Mouse (Mus musculus): ENCODE measurements at regions not wholly inside any gene's neighbourhood (a gene's known extent, or its start where the extent isn't known, plus 50 kb on each side); places are given as distances from the start of the nearest gene placed in this dataset.
A peak's percentile ranks its signal among the peaks of the same experiment; 100 is the strongest.

DNA sequence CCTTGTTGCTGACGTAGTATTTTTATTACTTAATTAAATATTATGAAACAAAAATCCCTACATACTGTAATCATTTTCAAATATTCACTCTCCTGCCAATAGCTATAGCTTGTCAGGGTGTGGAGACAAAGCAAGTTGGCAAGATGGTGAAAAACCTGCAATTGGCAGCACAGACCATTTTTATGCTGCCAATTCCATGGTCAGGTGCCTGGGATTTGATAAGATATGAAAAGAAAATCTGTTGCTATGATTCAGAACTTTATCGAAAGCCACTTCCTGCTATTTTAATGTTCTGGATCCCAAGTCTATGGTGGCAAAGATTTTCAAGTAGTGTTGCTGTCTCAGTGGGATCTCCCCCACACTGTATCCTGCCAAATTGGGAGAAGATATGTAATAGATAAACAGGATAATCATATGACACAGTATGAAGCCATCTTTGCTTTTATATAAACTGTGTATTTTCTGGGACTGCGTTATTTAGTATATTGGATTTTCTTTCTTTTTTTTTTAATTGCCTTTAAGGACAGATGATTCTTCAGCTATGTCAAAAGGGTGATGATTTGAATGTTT, 165.3 kb upstream of the Lrrc3b start:
- DNase-seq (ENCODE audit: low spot score) = no peak

DNA sequence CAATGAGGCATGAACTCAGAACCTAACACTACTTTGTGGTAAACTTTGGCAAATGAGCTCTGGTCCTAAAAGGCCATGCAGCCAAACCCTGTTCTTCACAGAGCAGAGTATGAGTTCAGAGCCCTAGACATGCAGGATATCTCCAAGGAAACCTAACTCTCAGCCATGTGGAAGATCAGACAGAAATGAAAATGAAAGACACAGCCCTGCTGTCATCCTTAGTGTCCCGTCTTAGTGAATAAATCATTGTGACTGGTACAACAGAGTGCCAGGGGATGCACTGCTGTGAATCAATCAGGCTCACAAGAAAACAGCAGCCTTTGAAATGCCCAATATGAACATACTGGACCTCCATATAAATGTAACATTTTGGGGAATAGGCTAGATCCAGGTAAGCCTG, 171.4 kb upstream of the Lrrc3b start:
- no peak for DNase-seq (ENCODE audit: low spot score)

DNA sequence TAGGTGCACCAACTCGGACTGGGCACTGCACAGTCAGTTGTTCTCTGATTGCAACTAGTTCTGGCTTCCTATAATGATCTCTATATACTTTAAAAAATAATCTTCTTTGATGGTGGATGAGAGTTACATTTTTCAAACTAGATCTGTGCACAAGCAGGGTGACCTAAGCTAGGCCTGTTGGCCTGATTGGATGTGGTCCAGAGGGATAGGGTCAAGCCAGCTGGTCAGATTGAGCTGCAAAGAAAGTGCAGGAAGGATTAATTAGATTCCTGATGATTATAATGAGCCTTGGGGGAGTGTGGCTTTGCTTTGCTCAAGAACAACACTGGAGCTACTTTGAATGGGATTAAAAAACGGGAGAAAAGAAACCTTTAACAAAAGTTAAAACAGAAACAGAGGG, 195.8 kb upstream of the Lrrc3b start:
- DNase-seq (ENCODE audit: low spot score) = no peak

DNA sequence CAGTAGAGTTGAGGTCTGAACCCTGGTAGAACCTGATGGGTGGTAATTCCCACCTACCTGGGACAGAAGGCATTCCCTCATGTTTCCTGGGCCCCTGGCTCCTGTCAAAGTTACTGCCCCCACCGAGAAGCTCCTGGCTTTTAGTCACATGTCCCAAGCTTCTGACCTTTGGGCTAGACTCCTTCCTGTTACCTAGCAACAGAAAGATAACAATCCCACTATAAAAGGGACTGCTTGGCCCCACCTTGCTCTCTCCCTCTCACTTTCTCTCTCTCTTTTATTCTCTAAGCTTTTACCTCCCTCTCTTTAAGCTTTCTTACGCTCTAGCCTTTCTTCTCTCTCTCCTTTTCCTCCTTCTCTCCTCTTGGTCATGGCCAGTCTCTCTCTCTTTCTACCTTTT, 198.9 kb upstream of the Lrrc3b start:
- no peak for DNase-seq (ENCODE audit: low spot score)

DNA sequence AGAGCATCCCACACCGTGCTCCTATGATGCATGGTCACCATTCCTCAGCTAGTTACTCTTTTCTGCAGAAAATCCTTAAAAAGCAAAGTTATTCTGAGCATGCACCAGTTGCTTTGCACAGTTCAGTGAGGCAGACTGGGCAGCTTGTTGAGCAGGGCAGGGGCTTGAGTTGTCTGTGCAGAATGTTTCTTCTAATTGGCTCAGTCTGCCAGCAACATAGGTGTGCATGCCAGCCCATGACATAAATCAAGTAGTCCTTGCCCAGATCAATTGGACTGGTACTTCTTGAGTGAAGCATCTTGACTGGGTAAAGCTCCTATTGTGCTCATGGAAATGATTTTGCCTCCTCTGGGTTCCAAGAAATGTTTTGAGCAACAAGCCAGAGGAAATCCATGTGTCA, 200.1 kb upstream of the Lrrc3b start:
- no peak for DNase-seq (ENCODE audit: low spot score)

DNA sequence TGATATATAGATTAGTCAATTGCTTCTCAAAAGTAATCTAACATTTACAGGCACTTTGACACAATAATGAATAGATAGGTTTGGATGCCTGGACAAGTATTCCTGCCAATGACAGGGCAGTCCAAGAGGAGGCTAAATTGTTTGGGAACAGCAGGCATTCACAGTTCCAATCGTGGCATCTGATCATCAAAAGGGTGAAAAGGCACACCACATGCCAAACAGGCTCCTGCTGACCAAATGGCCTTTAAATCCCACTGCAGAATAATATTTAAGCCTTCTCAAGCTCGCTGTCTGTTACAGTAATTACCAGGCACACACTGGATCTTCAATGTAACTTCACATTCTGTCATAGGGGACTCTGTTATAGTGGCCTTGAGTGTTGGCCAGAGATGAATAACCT, 222.1 kb upstream of the Lrrc3b start:
- DNase-seq (ENCODE audit: low spot score) = no peak

GRCm38 (mm10) chr14:15672292-15672691, 233.5 kb upstream of the Lrrc3b start:
- no peak for DNase-seq (ENCODE audit: low spot score)

DNA sequence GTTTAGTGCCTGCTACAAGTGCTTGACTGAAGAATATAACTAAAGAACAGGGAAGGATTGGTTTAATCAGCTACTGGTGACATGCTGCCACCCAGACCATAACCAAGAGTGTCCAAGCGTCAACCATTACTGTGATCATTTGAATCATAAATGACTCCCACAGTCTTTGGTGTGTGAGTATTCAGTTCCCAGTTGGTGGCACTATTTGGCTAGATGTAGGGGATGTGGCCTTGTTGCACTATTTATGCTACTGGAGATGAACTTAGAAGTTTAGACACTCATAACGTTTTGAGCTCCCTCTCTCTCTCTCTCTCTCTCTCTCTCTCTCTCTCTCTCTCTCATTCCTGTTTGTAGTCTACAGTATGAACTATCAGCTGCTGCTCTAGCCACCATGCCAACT, 238.4 kb upstream of the Lrrc3b start:
- no peak for DNase-seq (ENCODE audit: low spot score)

GRCm38 (mm10) chr14:15679456-15679855, 240.7 kb upstream of the Lrrc3b start:
- DNase-seq (ENCODE audit: low spot score) = no peak

DNA sequence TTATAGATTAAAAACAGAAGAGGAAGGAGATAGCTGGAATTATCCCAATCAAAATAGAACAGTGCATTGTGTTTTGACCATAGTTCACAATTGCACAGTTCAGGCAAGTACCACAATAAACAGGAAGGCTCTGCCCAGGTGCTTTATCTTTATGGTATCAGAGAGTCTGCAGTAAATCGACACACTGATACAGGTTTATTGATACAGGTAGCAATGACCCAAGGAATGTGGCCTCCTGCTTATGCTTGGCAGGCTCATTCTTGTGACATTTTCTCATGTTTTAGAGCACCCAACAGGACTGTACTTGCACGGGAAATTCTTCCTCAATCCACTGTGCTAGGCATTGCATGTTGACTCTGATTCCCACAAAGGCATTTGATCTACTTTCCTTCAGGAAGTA, 259.2 kb upstream of the Lrrc3b start:
- DNase-seq (ENCODE audit: low spot score) = no peak

GRCm38 (mm10) chr14:15698607-15699006, 259.8 kb upstream of the Lrrc3b start:
- no peak for DNase-seq (ENCODE audit: low spot score)

GRCm38 (mm10) chr14:15722135-15722534, 283.3 kb upstream of the Lrrc3b start:
- DNase-seq (ENCODE audit: low spot score) = no peak

- DNase-seq (ENCODE audit: low spot score) = peak; percentile 82
Observed at GRCm38 (mm10) chr14:15746629-15747238, 307.9 kb upstream of the Lrrc3b start.

- peak; percentile 75 for DNase-seq (ENCODE audit: low spot score)
Observed at GRCm38 (mm10) chr14:15769846-15770448, 331.2 kb upstream of the Lrrc3b start.

DNA sequence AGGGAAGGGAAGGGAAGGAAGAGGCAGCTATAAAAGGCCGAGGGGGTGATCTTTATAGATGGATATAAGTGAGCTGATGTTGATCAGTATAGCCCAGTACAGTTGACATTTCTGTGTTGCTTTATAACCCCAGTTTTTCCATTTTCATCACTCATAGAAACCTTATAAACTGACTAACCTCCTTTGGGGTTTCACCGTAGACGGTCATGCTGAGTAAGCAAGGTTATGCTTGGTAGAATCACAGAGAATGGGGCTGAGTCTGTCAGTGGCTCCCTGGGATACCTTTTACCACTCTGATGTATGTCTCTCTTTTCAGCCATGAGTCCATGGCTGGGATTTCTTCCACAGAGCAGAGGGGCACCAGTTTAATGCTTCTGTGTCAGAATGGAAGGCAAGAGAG, 345.9 kb upstream of the Lrrc3b start:
- DNase-seq (ENCODE audit: low spot score) = no peak

- DNase-seq (ENCODE audit: low spot score) = no peak
Observed at GRCm38 (mm10) chr14:15785230-15785629, 346.4 kb upstream of the Lrrc3b start.

DNA sequence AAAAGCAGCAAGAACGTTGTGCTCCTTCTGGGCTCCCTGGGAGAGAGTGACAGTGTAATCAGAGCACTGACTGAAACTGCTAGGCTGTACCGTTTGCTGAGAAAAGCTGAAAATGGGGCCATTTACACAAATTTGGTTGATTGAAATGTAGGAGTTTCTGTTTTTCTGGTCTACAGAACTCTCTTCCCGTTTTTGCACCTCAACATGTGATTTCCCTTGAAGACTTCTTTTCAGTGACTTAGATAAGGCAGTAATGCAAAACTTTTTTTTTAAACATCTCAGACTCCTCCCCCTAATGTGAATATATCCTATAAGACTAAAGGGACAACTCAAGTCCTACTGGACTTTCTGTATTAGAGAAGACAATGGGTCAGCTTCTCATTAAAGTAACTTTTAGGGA, 356.9 kb upstream of the Lrrc3b start:
- DNase-seq (ENCODE audit: low spot score) = no peak

DNA sequence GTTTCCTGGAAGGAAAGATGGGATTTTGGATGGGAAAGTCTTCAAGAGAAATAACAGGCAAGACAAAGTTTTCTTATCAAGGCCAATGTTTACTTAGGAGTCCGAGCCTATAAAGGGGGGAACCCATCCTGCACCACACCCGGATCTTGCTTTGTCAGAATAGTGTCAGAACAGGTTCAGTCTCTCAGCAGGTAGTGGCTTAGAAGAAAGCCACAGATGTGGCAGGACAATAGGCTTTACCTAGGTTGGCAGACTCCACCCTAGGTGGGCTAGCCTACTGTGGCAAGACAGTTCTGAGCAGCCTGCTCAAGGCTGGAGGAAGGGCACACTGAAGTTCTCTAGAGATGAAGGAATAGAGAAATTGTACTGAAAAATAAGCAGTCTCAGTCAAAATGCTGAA, 358.2 kb upstream of the Lrrc3b start:
- no peak for DNase-seq (ENCODE audit: low spot score)

GRCm38 (mm10) chr14:15801477-15802099, 362.8 kb upstream of the Lrrc3b start:
- no peak for DNase-seq (ENCODE audit: low spot score)

- no peak for DNase-seq (ENCODE audit: low spot score)
Observed at GRCm38 (mm10) chr14:15809083-15809482, 370.3 kb upstream of the Lrrc3b start.

- no peak for DNase-seq (ENCODE audit: low spot score)
Observed at GRCm38 (mm10) chr14:15841390-15842023, 402.7 kb upstream of the Lrrc3b start.

DNA sequence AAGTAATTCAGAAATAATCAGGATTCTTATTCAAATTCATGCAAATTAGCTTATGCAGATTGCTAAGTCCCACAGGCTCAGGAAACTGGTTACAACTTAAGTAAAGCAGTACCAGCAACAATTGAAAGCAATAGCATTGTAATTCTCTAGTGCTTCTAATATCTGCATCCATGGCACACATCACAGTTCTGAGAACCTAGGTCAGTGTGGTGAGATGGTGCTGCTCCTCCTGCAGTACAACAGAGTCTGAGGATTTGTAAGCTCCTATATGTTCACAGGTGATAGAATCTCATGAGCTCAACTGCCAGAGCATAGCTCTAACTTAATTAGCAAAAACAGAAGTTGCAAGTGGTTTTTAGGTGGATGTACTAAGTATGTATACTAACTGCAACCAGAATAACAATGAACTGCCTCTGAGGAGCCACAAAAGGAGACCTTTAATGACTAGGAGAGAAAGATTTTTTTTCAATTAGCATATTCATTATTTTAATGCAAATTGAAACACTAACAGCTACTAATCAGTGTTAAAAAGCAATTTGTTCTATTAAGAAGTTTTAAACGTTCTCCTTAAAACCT, 403.3 kb upstream of the Lrrc3b start:
- DNase-seq (ENCODE audit: low spot score) = no peak

Measured in thymus, postnatal 0 days (tissue).